Comparison of ENCODE assay signal across 8 mouse cellular contexts in the genomic region with DNA sequence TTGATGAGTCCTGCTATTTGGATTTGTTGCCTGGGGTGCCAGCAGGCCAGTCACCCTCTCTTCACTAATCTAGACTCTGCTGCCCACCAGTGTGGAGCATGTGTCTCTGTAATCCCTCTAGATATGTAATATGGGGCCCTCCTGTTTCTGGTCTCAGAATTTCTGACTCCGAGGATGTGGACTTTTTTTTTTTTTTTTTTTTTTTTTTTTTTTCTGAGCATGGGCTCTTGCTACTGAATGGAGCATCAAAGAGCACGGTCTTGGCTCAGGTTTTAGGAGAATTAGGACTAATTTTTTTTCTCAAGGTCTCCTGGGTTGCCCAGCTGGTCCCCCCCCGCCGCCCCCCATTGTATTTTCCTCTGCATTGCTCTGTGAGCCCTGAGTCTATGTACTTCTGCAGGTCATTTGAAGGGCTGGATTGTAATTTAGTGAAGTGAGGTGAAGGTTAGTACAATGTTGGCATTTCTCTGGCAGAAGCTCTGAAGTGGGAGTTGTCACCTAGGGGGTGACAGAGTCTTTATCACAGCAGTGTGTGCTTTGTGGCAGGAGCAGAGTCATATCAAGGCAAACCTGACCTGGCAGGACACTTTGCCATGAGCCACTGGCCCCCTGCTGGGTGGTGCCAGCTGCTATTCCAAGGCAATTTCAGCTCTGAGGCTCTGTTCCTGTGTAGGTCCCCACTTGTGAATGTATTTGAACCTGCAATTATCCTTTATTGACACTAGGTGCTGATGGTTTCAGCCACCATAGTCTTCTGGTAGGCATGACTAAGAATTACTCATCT. TPM values are rescaled to one million over a fixed set of nuclear protein-coding genes. Genes with fewer than 3 reads are reported as not detected.
A peak's percentile ranks its signal among the peaks of the same experiment; 100 is the strongest.
DNase-seq lines count a peak whose midpoint lies in the region; ATAC-seq and TF ChIP-seq lines count a peak whose summit lies in the region.

No protein-coding gene starts in this region.

- no peak for TF ChIP-seq POLR2A in limb, embryonic 14.5 days (IDR thresholded peaks at IDR 0.05; ENCODE audit: borderline replicate concordance, extremely low read depth, insufficient read depth, insufficient read length)

- no peak for DNase-seq in gastrocnemius, adult 2 months
- DNase-seq in gastrocnemius, postnatal 14 days = no peak
- DNase-seq in retina, embryonic 14.5 days (ENCODE audit: low spot score) = peak; percentile 37
- DNase-seq in retina, postnatal 1 day = no peak
- DNase-seq in limb, embryonic 14.5 days (ENCODE audit: low spot score) = no peak
- DNase-seq in adrenal gland, postnatal 14 days = no peak
- no peak for DNase-seq in spleen, adult 12 weeks (ENCODE audit: low spot score)
- no peak for DNase-seq in gastrocnemius, adult 8-10 months (ENCODE audit: low spot score in 2 of 2)

- no peak overlapping the region for H3K27ac ChIP-seq in gastrocnemius, adult 2 months
- no peak overlapping the region for H3K27ac ChIP-seq in limb, embryonic 14.5 days (replicated peaks; ENCODE audit: low read depth, low read length)

- peak; percentile 11; the same call in 1 of the 2 replicates for TF ChIP-seq CTCF in gastrocnemius, adult 2 months (IDR thresholded peaks at IDR 0.05)

- H3K27me3 ChIP-seq in limb, embryonic 14.5 days (ENCODE audit: control insufficient read depth, insufficient read depth, low read length) = no peaks in the 10 kb centered on the region

- H3K4me1 ChIP-seq in limb, embryonic 14.5 days (ENCODE audit: control insufficient read depth, insufficient read depth, low read length) = 0 out of 2 replicates have a peak, but pooled peaks cover 5% of the 10 kb centered on the region

- intact Hi-C loops in gastrocnemius, adult 2 months (cut with DNase I) = no loop called here
- intact Hi-C loops in gastrocnemius, postnatal 14 days (cut with DNase I; ENCODE audit: low total_unique reads) = no loop called here

- ATAC-seq in limb, embryonic 14.5 days (ENCODE audit: low FRiP score, low read depth) = no peak

- 0 out of 2 replicates have a peak, but pooled peaks cover under 1% of the 10 kb centered on the region for H3K9me3 ChIP-seq in limb, embryonic 14.5 days (ENCODE audit: control insufficient read depth, low read length)

- H3K36me3 ChIP-seq in limb, embryonic 14.5 days (ENCODE audit: control insufficient read depth, insufficient read depth, low read length) = no peaks in the 10 kb centered on the region

- no peak overlapping the region for H3K4me3 ChIP-seq in gastrocnemius, adult 2 months
- H3K4me3 ChIP-seq in limb, embryonic 14.5 days (replicated peaks; ENCODE audit: low read length) = peak overlapping the region; percentile 78; the same call in 1 of the 2 replicates

- peak overlapping the region; percentile 85 for H3K4me2 ChIP-seq in limb, embryonic 14.5 days (replicated peaks; ENCODE audit: low read depth, low read length, severe bottlenecking)

- 52% methylated on average over 4 of the region's 4 CpGs for WGBS in limb, embryonic 14.5 days

- H3K9ac ChIP-seq in limb, embryonic 14.5 days (ENCODE audit: low read depth, low read length, severe bottlenecking) = no peak overlapping the region

RNA-seq across cellular contexts. Expression of gene Adamts7, which starts 2.0 kb away (rescaled TPM):
- total RNA-seq in gastrocnemius, adult 2 months (2021) = under 1 TPM; 0.41 to 0.59 TPM
- 1 to 10 TPM; 4.3 TPM for total RNA-seq in gastrocnemius, postnatal 14 days (2021)
- 44.3 and 60.0 TPM in 2 replicates for polyA plus RNA-seq in limb, embryonic 14.5 days (2012; rRNA removed)
- 19.4 and 22.7 TPM in 2 replicates for polyA plus RNA-seq in limb, embryonic 14.5 days (2014; fragmentation: Nextera tagmentation; extraction: Ambion mirVana)
- 8.6 and 9.0 TPM in 2 replicates for total RNA-seq in adrenal gland, postnatal 14 days (2021)
- under 1 TPM; 0.29 to 0.56 (median 0.43) TPM for total RNA-seq in gastrocnemius, adult 8-10 months (2022)

RNA-seq across cellular contexts. Expression of gene Morf4l1, which starts 50.3 kb away (rescaled TPM):
- total RNA-seq in gastrocnemius, adult 2 months (2021) = 100 to 1,000 TPM; 189 to 208 TPM
- 100 to 1,000 TPM; 156 to 165 TPM for total RNA-seq in gastrocnemius, postnatal 14 days (2021)
- 403 and 464 TPM in 2 replicates for polyA plus RNA-seq in limb, embryonic 14.5 days (2012; rRNA removed)
- polyA plus RNA-seq in limb, embryonic 14.5 days (2014; fragmentation: Nextera tagmentation; extraction: Ambion mirVana) = 500 and 524 TPM in 2 replicates
- total RNA-seq in adrenal gland, postnatal 14 days (2021) = 268 and 288 TPM in 2 replicates
- total RNA-seq in gastrocnemius, adult 8-10 months (2022) = 100 to 1,000 TPM; 196 to 235 (median 212) TPM
